Mouse (Mus musculus) heart, embryonic 13.5 days (tissue): ENCODE measurements around the gene Olfr613. TPM values are rescaled to one million over a fixed set of nuclear protein-coding genes. Genes with fewer than 3 reads are reported as not detected.
"Not testable (repeated sequence)": the region's sequence is repeated elsewhere in the genome, so short reads cannot be mapped to it uniquely, and the experiment has no call there.

ENCODE experiments used
- ATAC-seq: fragments of 200-750 bp; cut with Nextera tagmentation; 2 replicates; pipeline ENCODE4 v1.8.0; 2017; ENCODE audit warnings: moderate TSS enrichment; ENCODE audit not compliant: insufficient number of reproducible peaks, low FRiP score, low TSS enrichment; ENCODE audit errors: extremely low read depth
- H3K27ac ChIP-seq: fragments of 300-500 bp; sonication (generic); replicated peaks from 2 replicates; pipeline ENCODE4 v1.5.1; 2015; ENCODE audit warnings: moderate library complexity, mild to moderate bottlenecking, inconsistent platforms
- H3K27me3 ChIP-seq: fragments of 300-500 bp; sonication (generic); replicated peaks from 2 replicates; pipeline ENCODE4 v1.6.1; 2015; ENCODE audit warnings: mild to moderate bottlenecking, inconsistent platforms
- H3K36me3 ChIP-seq: fragments of 300-500 bp; sonication (generic); 2 replicates; pipeline ENCODE4 v1.6.1; 2015; ENCODE audit warnings: mild to moderate bottlenecking, inconsistent platforms
- H3K4me1 ChIP-seq: fragments of 300-500 bp; sonication (generic); 2 replicates; pipeline ENCODE4 v1.6.1; 2015; ENCODE audit warnings: inconsistent platforms
- H3K4me2 ChIP-seq: fragments of 300-500 bp; sonication (generic); 2 replicates; pipeline ENCODE4 v1.6.1; 2015; ENCODE audit warnings: inconsistent platforms, mild to moderate bottlenecking, moderate library complexity
- H3K4me3 ChIP-seq: fragments of 300-500 bp; sonication (generic); 2 replicates; pipeline ENCODE4 v1.5.1; 2015; ENCODE audit warnings: moderate library complexity, mild to moderate bottlenecking, inconsistent platforms
- H3K9ac ChIP-seq: fragments of 300-500 bp; sonication (generic); 2 replicates; pipeline ENCODE4 v1.6.1; 2015; ENCODE audit warnings: inconsistent platforms, mild to moderate bottlenecking, moderate library complexity
- H3K9me3 ChIP-seq: fragments of 300-500 bp; sonication (generic); 2 replicates; pipeline ENCODE4 v1.6.1; 2016; ENCODE audit warnings: inconsistent platforms
- WGBS: fragments of 180-500 bp; shearing (Covaris S2); methylation state at CpG from one replicate; pipeline ENCODE4 v1.1.7; 2015; ENCODE audit warnings: mixed read lengths; 5-methylcytosine and 5-hydroxymethylcytosine counted together
- microRNA-seq: library from miRNA; unstranded; fragments of <30 nt; microRNA quantifications from one replicate; pipeline ENCODE4, GENCODE M21; 2016
- polyA plus RNA-seq: library from polyadenylated mRNA; unstranded; fragments of >200 nt; fragmentation: Nextera tagmentation; extraction: Ambion mirVana; gene quantifications from 2 replicates; pipeline ENCODE4 v1.2.1, GENCODE M21; 2015

The Olfr613 gene
- polyA plus RNA-seq = not detected in 2 replicates

GRCm38 (mm10) chr7:103547774-103548173, at the start of gene Olfr613:
Gene Olfr613, plus strand, starts transcription at chr7:103548074.
- H3K36me3 ChIP-seq = no peaks in the 10 kb centered on the region
- no peaks in the 10 kb centered on the region for H3K27me3 ChIP-seq
- no peaks in the 10 kb centered on the region for H3K4me1 ChIP-seq
- H3K4me2 ChIP-seq = no peak within 1 kb of the TSS
- no peak within 1 kb of the TSS for H3K4me3 ChIP-seq
- no peak within 1 kb of the TSS for H3K9ac ChIP-seq
- no peaks in the 10 kb centered on the region for H3K9me3 ChIP-seq
- ATAC-seq = no peak
- no peak within 1 kb of the TSS for H3K27ac ChIP-seq
- 71% methylated on average over 2 of the region's 2 CpGs for WGBS

GRCm38 (mm10) chr7:103512022-103512421, 35.9 kb upstream of the Olfr613 start, which contains the start of gene Olfr610:
Gene Olfr610, minus strand, starts transcription at chr7:103512122.
- 75% methylated on average over 2 of the region's 2 CpGs for WGBS
- no peaks in the 10 kb centered on the region for H3K27me3 ChIP-seq
- no peaks in the 10 kb centered on the region for H3K9me3 ChIP-seq
- no peaks in the 10 kb centered on the region for H3K36me3 ChIP-seq
- no peaks in the 10 kb centered on the region for H3K4me1 ChIP-seq
- H3K27ac ChIP-seq = no peak within 1 kb of the TSS
- no peak for ATAC-seq
- no peak within 1 kb of the TSS for H3K4me2 ChIP-seq
- no peak within 1 kb of the TSS for H3K9ac ChIP-seq
- no peak within 1 kb of the TSS for H3K4me3 ChIP-seq

DNA sequence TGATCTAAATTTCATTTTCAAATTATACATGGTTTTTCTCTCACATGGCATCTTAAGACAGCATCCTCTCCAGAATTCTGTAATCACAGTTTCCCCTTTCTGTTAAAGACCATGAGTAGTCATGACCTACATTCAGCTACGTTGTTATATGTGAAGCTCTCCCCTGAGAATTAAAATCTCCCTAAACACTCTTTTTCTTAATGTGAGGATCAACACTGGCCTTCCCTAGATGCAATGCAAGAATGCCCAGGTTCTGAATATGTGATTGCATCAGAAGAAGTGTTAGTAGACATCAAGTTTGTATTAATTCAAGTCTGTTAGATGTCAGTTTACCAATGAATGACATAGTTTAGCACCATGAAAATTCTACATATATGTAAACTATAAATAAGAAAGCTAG, 27.1 kb upstream of the Olfr613 start, which contains the start of gene Olfr611:
Gene Olfr611 (minus strand): TSS at position 101 of the 400 bp plus-strand sequence.
- not testable (repeated sequence) for H3K27me3 ChIP-seq, H3K36me3 ChIP-seq, H3K4me3 ChIP-seq, H3K4me2 ChIP-seq, H3K4me1 ChIP-seq, H3K27ac ChIP-seq, ATAC-seq, H3K9ac ChIP-seq, H3K9me3 ChIP-seq
- WGBS = 45% methylated on average over 1 of the region's 1 CpGs

GRCm38 (mm10) chr7:103542617-103543016, 5.3 kb upstream of the Olfr613 start, which contains the start of gene Olfr612:
Gene Olfr612, minus strand, starts transcription at chr7:103542717.
- H3K4me1 ChIP-seq, H3K9me3 ChIP-seq, H3K27me3 ChIP-seq, H3K4me3 ChIP-seq, H3K4me2 ChIP-seq, H3K27ac ChIP-seq, ATAC-seq, H3K9ac ChIP-seq, H3K36me3 ChIP-seq: not testable (repeated sequence)
- 65% methylated on average over 2 of the region's 2 CpGs for WGBS

DNA sequence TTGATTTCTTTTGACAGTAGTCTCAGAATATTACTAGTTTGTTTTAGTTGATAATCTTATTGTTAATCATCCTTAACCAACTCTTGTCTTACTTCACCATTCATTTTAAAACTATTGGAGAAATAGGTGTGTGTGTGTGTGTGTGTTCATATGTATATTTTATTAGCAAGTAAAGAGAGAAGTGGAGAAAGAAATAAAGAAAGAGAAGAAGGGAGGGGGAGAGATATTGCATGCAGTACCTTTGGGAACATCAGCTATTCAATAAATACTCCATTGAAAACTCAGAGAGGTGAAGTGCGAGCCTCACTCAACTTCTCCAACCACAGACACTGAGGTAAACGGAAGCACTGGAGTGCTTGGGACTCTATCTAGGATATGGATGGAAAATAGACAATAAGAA, 7.9 kb downstream of the Olfr613 start, which contains the start of gene Olfr615:
Gene Olfr615 (plus strand): TSS at position 301 of the 400 bp plus-strand sequence.
- Histone ChIP-seq H3K27me3 (no peaks in the 10 kb centered on the region), H3K4me2 (no peak within 1 kb of the TSS), H3K27ac (no peak within 1 kb of the TSS), H3K4me1 (no peaks in the 10 kb centered on the region), H3K36me3 (no peaks in the 10 kb centered on the region), H3K4me3 (no peak within 1 kb of the TSS), H3K9me3 (no peaks in the 10 kb centered on the region), H3K9ac (no peak within 1 kb of the TSS)
- WGBS = 71% methylated on average over 2 of the region's 2 CpGs
- no peak for ATAC-seq

- Histone ChIP-seq H3K36me3 (no peaks in the 10 kb centered on the region), H3K9me3 (no peaks in the 10 kb centered on the region), H3K4me3 (no peak within 1 kb of the TSS), H3K4me1 (peaks cover 4% of the 10 kb centered on the region; the same call in 1 of the 2 replicates), H3K9ac (no peak within 1 kb of the TSS), H3K27ac (no peak within 1 kb of the TSS), H3K4me2 (no peak within 1 kb of the TSS), H3K27me3 (no peaks in the 10 kb centered on the region)
- WGBS = 76% methylated on average over 3 of the region's 3 CpGs
- no peak for ATAC-seq
Observed at GRCm38 (mm10) chr7:103569043-103569442, 21.2 kb downstream of the Olfr613 start, which contains the start of gene Olfr616. Gene Olfr616, minus strand, starts transcription at chr7:103569143.

- Histone ChIP-seq H3K27me3 (no peaks in the 10 kb centered on the region), H3K4me1 (peaks cover 4% of the 10 kb centered on the region; the same call in 1 of the 2 replicates), H3K36me3 (no peaks in the 10 kb centered on the region), H3K9ac (no peak within 1 kb of the TSS), H3K27ac (no peak within 1 kb of the TSS), H3K4me3 (no peak within 1 kb of the TSS), H3K9me3 (no peaks in the 10 kb centered on the region), H3K4me2 (no peak within 1 kb of the TSS)
- WGBS = 58% methylated on average over 1 of the region's 1 CpGs
- ATAC-seq = no peak
Observed at GRCm38 (mm10) chr7:103572761-103573160, 24.9 kb downstream of the Olfr613 start, which contains the start of gene Olfr617. Gene Olfr617, plus strand, starts transcription at chr7:103573061.

GRCm38 (mm10) chr7:103589803-103590202, 41.9 kb downstream of the Olfr613 start, which contains the start of gene Olfr618:
Gene Olfr618, plus strand, starts transcription at chr7:103590103.
- 43% methylated on average over 2 of the region's 2 CpGs for WGBS
- H3K27me3 ChIP-seq = no peaks in the 10 kb centered on the region
- ATAC-seq = no peak
- H3K4me2 ChIP-seq = no peak within 1 kb of the TSS
- no peaks in the 10 kb centered on the region for H3K9me3 ChIP-seq
- H3K36me3 ChIP-seq = no peaks in the 10 kb centered on the region
- no peaks in the 10 kb centered on the region for H3K4me1 ChIP-seq
- no peak within 1 kb of the TSS for H3K9ac ChIP-seq
- H3K4me3 ChIP-seq = no peak within 1 kb of the TSS
- no peak within 1 kb of the TSS for H3K27ac ChIP-seq

DNA sequence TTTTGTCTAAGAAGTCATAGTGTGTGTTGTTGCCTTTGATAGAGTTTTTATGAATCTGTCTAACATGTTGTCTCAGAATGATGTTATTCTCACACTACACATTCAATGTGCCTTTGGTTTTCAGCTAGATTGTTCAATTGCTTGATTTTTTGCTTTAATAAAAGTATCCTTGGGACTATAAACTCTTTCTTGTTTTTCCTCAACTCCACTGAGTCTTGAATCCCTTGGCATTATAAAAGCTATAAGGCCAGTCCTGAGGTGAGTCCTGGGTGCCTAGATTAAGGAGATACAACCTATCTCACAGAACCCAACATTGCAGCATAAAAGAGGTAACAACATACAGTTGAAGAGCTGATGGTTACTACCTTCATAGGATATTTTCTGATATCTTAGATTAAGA, 52.4 kb downstream of the Olfr613 start, which contains the start of gene Olfr619:
Gene Olfr619 (plus strand): TSS at position 301 of the 400 bp plus-strand sequence.
- no peak within 1 kb of the TSS for H3K9ac ChIP-seq
- no peaks in the 10 kb centered on the region for H3K36me3 ChIP-seq
- H3K4me2 ChIP-seq = no peak within 1 kb of the TSS
- no peaks in the 10 kb centered on the region for H3K9me3 ChIP-seq
- H3K4me1 ChIP-seq = no peaks in the 10 kb centered on the region
- ATAC-seq = no peak
- H3K27me3 ChIP-seq = no peaks in the 10 kb centered on the region
- H3K27ac ChIP-seq = no peak within 1 kb of the TSS
- no peak within 1 kb of the TSS for H3K4me3 ChIP-seq

Small RNAs within 50 kb of the gene (microRNA-seq; reads per million reads assigned to microRNA genes)
- not detected for gene Gm26506

Other genes starting within 250 kb of the Olfr613 start
- not detected in 2 replicates for gene Olfr596, start 242.4 kb upstream of the Olfr613 start, polyA plus RNA-seq
- gene Olfr597, start 231.8 kb upstream of the Olfr613 start, polyA plus RNA-seq = not detected in 2 replicates
- not detected in 2 replicates for gene Olfr598, start 224.5 kb upstream of the Olfr613 start, polyA plus RNA-seq
- not detected in 2 replicates for gene Olfr599, start 212.2 kb upstream of the Olfr613 start, polyA plus RNA-seq
- gene Olfr600, start 198.4 kb upstream of the Olfr613 start, polyA plus RNA-seq = not detected in 2 replicates
- gene Olfr601, start 185.4 kb upstream of the Olfr613 start, polyA plus RNA-seq = not detected in 2 replicates
- gene Olfr603, start 161.9 kb upstream of the Olfr613 start, polyA plus RNA-seq = not detected in 2 replicates
- not detected in 2 replicates for gene Usp17lc, start 133.0 kb upstream of the Olfr613 start, polyA plus RNA-seq
- gene Olfr605, start 102.6 kb upstream of the Olfr613 start, polyA plus RNA-seq = not detected in 2 replicates
- gene Olfr606, start 99.0 kb upstream of the Olfr613 start, polyA plus RNA-seq = not detected in 2 replicates
- gene Olfr607, start 83.9 kb upstream of the Olfr613 start, polyA plus RNA-seq = 0.17 and 0.21 TPM in 2 replicates
- 0.16 and 0.19 TPM in 2 replicates for gene Olfr608, start 78.2 kb upstream of the Olfr613 start, polyA plus RNA-seq
- gene Olfr609, start 50.0 kb upstream of the Olfr613 start, polyA plus RNA-seq = not detected in 2 replicates
- not detected in 2 replicates for gene Olfr610, start 36.0 kb upstream of the Olfr613 start, polyA plus RNA-seq
- gene Olfr611, start 27.2 kb upstream of the Olfr613 start, polyA plus RNA-seq = not detected in 2 replicates
- gene Olfr612, start 5.4 kb upstream of the Olfr613 start, polyA plus RNA-seq = not detected in 2 replicates
- gene Olfr615, start 8.0 kb downstream of the Olfr613 start, polyA plus RNA-seq = not detected in 2 replicates
- not detected in 2 replicates for gene Olfr616, start 21.1 kb downstream of the Olfr613 start, polyA plus RNA-seq
- not detected in 2 replicates for gene Olfr617, start 25.0 kb downstream of the Olfr613 start, polyA plus RNA-seq
- not detected in 2 replicates for gene Olfr618, start 42.0 kb downstream of the Olfr613 start, polyA plus RNA-seq
- not detected in 2 replicates for gene Olfr619, start 52.5 kb downstream of the Olfr613 start, polyA plus RNA-seq
- not detected in 2 replicates for gene Olfr620, start 64.5 kb downstream of the Olfr613 start, polyA plus RNA-seq
- gene Olfr622, start 94.6 kb downstream of the Olfr613 start, polyA plus RNA-seq = not detected in 2 replicates
- not detected in 2 replicates for gene Olfr623, start 115.6 kb downstream of the Olfr613 start, polyA plus RNA-seq
- gene Olfr624, start 123.1 kb downstream of the Olfr613 start, polyA plus RNA-seq = 0.03 TPM in 1 of 2 replicates, not detected in the other
- gene Olfr625-ps1, start 134.6 kb downstream of the Olfr613 start, polyA plus RNA-seq = not detected in 2 replicates
- not detected in 2 replicates for gene Olfr243, start 166.6 kb downstream of the Olfr613 start, polyA plus RNA-seq
- not detected in 2 replicates for gene Olfr628, start 182.3 kb downstream of the Olfr613 start, polyA plus RNA-seq
- gene Olfr629, start 196.9 kb downstream of the Olfr613 start, polyA plus RNA-seq = not detected in 2 replicates
- gene Olfr630, start 209.3 kb downstream of the Olfr613 start, polyA plus RNA-seq = not detected in 2 replicates
- not detected in 2 replicates for gene Olfr69, start 223.5 kb downstream of the Olfr613 start, polyA plus RNA-seq
- not detected in 2 replicates for gene Olfr68, start 231.6 kb downstream of the Olfr613 start, polyA plus RNA-seq
- not detected in 2 replicates for gene Olfr67, start 243.7 kb downstream of the Olfr613 start, polyA plus RNA-seq